Mouse (Mus musculus) CH12F3 (cell line): Measurements from ENCODE around the gene Pagr1b.

ENCODE experiments used
- in situ Hi-C: fragments of 300-500 bp; cut with MboI; formaldehyde crosslinking; loops from 2 replicates; pipeline ENCODE4 v1.14.3; 2020; ENCODE audit warnings: low sequenced_read_pairs

Pagr1b gene

DNA sequence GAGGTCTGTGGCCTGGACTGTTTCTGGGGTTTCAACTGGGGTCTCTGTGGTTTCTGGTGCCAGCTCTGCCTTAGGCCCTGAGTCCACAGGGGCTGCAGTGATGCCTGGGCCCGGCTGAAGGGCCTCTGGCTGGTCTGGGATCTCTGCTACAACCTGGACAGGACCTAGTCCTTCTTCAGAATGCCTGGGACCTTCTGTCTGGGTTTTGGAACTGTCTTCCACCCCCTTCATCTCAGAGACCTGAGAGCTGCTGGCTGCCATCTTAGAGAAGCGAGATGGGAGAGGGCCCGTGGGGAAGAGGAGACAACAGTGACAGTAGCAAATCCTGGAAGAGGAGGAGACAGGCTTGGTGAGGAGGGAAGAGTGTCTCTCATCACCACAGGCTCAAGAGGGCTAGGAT, 3.7 kb upstream of the Pagr1b start:
- in situ Hi-C loops, result no loop called here

DNA sequence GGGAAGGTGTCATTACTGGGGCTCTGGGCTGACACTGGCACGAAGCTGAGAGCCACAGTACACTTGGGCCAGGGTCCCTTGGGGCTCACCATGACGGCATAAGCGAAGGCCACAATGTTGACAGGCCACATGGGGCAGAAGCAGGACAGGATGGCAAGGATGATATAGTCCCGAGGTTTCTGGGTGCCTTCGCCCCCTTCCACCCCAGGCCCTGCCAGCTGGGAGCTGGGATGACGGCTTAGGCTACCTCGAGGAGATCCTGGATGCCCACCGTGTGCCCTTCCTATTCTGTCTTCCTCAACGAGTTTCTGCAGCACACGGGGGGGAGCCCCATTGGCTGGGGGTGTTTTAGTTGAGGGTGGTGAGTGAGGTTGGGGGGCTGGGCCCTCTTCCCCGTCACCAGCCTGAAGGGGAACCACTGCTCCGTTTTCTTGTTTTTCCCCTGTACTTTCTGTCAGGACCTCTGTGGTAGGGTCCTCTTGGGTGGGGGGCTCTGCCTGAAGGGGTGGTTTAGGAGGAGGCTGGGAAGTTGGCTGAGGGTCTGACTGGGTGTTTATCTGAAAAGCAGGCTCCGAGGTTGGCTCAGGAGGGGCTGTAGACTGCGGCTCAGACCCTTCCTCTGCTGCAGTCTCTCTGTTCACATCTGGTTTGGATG, 3.1 kb upstream of the Pagr1b start:
- in situ Hi-C loops, result no loop called here

DNA sequence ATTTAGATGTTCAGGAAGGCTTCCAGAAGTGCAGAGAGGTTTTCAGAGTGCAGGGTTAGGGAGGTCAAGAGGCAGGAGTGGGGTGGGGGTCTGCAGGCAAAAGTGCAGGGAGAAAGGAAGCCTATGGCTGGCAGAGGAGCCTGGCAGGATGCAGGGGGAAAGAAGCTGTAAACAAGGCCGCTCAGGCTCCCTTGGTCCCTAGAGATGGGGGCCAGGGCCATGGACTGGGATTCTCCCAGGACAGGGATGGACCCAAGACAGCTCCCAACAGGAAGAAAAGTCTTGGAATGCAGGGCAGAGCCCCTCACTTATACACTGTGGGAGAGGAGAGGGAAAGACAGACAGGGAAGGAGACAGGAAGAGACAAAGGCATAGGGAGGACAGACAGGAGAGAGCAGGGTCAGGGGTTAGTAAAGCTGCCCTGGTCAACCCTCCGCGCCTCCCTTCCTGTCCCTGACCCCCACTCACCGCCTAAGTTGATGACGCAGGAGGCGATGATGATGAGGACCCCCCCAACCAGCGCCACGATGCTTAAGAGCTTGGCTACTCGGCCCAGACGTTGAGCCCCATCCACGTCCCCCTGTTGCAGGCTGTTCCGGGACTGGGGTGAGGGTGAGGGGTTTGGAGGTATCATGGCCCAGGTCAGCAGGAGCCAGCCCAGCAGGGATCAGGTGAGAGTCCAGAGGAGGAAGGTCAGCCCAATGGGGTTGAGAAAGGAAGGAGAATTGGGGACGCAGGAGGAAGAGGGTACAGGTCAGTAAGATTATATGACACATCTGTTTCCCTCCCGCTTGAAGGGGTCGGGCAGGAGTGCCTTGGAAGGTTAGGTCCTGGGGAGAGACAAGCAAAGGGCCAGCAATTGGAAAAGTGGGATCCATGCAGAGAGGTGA, 2.4 kb upstream of the Pagr1b start:
- in situ Hi-C loops, result no loop called here

DNA sequence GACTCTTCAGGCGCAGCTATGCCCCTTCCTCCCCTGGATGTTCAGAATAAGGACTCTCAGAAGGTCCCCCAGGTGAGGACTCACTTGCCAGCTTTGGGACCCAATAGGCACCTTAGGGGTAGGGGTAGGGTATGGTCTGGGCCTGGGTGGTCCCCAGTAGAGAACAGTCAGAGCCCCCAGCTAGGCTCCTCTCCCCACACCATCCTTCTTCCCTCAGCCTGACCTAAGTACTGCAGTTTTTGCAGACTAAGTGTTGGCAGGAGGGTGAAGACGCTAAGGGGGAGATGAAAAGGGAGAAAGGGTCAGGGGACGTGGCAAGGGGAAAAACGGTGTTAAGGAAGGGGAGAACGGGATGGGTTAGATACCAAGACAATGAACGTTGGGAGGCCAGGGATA, 1.7 kb upstream of the Pagr1b start:
- in situ Hi-C loops, result no loop called here

DNA sequence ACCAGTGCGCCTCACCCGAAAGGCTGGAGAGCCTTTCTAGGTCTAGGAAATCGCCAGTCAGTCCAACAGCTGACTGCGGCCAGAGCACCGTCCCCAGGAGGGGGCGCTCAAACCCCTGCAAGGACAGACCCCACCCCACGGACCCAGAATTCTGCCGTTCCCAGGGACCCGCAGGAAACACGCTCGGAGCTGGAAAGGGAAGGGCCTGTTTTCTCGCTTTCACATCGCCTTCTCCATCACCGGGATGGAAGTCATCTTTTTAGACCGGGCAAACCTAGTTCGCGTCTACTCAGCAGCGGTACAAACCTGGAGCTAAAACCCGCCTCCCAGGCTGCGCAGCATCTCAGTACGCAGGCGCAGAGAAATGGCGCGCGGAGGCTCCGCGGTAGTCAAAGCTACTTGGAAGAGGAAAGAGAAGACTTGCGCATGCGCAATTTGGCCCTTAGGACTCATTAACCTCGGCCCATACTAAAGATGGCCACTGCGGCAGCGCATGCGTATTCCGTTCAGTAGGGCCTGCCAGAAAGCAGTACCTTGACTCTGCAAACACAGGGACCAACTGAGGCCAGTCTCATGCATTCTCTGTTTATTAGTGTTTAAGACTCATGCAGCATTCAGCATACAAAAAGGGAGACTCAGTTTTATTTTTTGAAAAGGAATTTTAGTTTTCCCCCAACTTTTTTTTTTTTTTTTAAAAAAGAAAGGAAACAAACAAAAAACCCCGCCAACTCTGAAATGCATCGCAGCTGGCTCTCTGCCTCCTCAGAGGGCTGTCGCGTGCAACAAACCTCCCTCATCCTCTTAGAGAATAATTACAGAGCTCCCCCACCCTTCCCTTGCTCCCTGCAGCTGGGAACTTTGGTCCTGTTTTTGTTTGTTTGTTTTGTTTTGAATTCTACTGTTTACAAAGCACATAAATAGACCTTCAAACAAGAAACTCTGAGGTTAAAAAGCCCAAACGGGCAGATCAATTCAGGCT, 976 bp upstream of the Pagr1b start, which contains the start of gene Pagr1a:
Gene Pagr1a, minus strand, starts transcription at position 382 of the 979 bp plus-strand sequence.
- in situ Hi-C loops, result no loop called here

DNA sequence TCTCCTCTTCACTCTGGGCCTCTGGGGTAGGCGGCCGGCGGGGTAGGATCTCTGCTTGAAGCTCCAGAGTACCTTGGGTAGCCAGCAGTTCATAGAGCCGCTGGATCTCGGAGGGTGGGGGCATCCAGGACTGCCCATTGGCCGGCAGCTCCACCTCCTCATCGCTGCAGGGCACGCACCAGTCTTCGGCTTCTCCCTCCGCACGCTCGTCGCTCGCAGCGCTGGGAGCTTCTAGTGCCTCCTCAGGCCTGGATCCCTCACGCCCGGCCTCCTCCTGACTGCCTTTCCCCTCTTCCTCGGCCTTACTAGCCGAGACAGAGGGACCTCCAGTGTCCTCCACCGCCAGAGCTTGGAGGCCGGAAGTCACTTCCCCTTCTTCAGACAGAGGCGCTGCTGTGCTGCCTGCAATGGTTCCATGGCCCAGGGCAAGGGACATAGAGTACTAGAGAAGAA, 228 bp upstream of the Pagr1b start:
- in situ Hi-C loops, result no loop called here

DNA sequence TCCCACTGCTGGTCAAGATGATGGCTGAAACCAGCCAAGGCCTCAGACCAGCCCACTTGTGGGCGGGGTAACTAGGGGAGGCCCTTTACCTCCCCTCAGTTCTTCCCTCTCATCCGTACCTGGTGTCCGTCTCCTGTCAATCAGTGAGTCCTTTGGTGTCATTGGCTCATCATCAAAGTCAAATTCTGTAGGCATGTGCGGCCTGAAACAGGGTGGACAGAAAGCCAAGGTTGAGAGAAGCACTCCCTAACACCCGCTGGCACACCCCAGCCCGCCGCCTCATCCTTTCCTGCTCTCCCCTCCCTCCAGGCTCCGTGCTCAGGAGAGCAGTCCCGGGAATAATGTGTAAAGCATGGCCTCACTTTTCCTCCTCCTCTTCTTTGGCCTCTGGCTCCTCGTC, 203 bp downstream of the Pagr1b start:
- in situ Hi-C loops, result no loop called here

DNA sequence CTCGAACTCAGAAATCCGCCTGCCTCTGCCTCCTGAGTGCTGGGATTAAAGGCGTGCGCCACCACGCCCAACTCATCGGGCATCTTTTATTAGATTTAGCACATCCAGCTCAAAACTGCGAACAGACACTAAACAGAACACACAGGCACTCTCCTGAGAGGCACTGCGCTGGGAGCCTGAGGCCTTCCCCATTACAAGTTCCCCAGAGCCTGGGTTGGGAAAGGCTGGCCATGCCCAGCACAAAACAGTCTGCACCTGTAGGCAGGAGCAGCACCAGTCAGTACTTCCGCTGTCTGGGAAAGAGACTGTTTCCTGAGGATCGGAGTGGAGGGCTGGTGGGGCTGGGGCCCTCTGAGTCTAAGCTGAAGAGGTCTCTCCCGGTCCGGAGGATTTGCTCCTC, 1.3 kb downstream of the Pagr1b start:
- in situ Hi-C loops, result no loop called here

DNA sequence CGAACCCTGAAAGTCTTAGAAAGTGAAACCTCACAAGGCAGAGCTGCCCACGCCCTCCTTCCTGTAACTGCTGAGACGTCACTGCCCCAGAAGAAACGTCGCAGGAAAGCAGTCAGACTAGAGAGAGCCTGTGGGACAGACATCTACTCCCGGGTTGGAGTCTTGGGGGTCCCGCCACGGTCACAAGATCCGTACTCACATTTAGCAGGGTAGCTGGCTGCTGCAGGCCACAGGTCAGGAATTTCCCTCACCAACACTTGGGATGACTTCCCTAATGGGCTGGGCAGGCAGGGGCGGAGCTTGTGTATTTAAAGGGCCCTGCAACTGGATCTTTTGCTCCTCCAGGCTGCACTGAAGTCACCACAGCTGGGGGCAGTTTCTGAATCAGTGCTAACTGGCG, 2.0 kb downstream of the Pagr1b start, which contains the start of gene Mvp:
Gene Mvp, minus strand, starts transcription at position 302 of the 400 bp plus-strand sequence.
- in situ Hi-C loops, result no loop called here

DNA sequence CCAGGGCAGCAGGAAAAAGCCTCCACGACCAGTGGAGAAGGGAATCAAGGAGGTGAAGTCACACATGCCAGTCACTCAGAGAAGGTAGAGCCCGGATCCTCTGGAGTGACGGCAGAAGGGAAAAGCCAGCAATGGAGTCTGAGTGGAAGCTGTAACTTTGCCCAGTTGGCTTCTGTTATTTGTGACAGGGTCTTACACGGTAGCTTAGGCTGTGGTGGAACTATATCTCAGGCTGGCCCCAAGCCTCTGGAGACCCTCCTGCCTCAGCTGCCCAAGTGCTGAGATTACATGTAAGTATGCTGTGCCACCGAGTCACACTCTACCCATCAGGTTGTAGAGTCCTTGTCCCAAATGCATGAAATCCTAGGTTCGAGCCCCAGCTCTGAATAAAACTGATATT, 2.9 kb downstream of the Pagr1b start:
- in situ Hi-C loops, result no loop called here

DNA sequence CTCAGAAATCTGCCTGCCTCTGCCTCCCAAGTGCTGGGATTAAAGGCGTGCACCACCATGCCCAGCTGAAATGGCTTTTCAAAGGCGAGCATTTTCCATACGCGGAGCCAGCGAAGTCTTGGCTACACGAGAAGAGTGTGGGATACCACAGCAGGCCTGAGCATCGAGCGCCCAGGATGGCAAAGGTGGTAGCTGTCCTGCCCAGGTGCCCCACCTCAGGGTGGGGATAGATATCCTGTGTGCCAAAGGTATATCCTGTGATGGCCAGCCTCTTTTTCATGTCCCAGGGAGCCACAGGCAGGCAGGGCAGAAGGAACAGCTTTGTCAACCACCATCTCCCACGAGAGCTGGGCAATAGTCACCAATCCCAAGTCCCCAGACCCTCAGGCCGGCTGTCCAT, 3.4 kb downstream of the Pagr1b start:
- in situ Hi-C loops, result no loop called here

DNA sequence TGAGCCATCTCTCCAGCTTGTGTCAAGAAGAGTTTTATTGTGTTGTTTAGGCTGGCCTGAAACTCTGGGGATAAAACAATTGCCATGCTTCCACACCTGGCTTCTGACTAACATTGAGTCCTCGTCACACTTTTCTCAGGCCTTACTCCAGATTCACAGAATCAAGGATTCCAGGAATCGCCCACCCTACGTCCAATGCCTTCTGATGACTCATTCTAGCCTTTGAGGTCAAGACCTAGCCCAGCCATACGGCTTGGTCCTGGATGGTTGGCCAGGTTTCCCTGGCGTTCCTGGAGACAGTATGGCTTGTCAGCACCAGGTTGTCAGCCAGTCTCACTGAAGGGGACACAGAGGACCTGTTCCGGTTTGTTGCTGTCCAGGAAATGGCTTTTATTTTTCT, 3.9 kb downstream of the Pagr1b start:
- in situ Hi-C loops, result no loop called here

DNA sequence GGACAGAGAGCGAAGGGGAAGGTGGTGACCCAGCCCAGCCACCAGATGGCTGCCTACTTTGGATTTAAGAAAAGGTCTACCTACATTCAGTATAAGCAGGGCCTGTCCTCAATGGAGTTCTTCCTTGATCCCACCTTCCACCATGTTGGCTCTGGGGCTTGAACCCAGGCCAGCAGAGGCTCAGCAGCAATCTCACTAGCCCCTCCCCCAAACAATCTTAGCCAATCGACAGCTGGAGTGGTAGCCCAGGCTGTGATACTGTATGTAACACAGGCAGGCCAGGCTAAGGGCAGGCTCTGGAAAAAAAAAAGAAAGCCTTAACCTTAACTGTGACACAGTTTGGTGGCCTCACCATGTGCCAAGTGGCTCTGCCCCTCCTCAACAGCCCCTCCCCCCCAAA, 4.6 kb downstream of the Pagr1b start:
- in situ Hi-C loops, result no loop called here

DNA sequence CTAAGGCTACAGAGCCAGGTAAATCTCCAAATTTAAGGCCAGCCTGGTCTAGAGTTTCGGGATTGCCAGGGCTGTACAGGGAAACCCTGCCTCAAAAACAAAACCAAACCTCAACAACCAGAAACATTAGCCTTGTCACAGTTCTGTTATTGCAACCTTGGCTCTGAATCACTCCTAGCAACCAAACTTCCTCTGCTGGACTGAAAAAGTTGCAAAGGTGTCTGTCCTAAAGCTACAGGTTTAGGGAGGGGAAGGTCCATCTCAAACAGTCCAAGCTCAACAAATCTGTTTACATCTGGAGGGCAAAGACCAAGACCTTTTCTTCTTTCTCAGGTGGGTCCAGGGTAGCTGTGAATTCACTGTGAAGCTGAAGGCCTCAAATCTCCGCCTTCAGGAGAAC, 5.2 kb downstream of the Pagr1b start:
- in situ Hi-C loops, result no loop called here

DNA sequence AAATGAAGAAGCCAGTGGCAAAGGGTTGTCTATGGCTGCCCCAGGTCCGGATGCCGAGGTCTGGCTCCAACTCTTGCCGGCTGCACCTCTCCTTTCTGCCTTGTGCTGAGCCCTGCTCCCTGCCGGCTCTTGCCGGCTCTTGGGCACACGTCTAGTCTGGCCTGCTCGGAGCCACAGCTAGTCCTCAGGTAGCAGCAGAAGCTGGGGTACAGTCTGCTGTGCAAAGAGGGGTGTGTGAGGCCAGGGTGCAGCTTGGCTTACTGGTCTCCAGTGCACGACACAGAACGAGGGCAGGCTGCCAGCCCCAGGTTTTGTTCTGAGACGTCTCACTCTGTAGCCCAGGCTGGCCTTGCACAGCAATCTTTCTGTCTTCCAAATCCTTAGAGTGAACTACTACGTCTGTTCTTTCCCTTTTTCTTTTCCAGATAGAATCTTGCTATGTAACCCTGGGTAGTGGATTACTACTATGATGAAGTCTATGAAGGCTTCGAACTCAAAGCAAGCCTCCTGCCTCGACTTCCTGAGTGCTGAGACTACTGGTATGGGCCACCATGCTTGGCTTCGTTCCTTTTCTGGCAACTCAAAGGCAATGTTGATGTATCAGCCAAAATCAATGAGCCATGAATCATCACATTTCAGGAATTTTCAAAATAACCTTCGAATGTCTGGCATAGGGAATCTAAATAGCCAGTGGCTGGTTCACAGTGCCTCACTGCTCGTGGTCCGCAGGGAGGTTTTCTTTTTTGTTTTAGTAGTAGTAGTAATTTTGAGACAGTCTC, 6.8 kb downstream of the Pagr1b start:
- in situ Hi-C loops, result no loop called here

DNA sequence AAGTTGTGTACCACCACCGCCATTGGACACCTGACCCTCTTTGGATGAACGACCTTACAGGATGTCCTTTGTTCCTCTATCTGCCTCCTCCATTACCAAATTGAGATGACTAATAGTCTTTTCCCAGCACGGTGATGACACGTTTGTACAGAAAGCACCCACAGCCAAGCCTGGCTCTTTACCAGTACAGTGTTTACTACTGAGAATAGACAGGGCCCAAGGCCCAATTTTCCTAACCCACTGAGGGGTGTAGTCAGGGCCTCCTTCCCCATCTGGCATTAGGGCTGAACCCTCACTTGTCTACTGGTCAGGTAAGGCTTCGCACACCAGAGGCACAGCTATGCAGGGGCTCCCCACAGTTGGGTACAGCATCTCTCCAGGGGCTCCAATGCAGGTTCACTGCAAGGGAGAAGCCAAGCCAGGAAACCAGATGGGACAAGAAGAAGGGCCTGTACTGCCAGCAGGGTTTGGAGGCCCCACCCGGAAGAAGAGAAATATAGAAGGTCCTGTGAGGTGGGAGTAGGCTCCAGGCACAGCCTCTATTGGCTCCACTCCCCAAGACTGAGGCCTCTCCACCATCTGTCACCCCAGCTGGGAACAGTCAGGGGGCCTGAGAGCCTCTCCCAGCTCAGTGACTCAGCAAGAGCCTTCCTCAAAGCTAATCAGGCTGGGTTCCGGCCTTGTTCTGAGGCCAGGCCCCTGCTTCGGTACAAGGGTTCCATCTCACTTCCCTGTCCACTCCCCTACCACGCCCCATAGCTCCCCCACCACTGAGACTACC, 7.9 kb downstream of the Pagr1b start:
- in situ Hi-C loops, result no loop called here

DNA sequence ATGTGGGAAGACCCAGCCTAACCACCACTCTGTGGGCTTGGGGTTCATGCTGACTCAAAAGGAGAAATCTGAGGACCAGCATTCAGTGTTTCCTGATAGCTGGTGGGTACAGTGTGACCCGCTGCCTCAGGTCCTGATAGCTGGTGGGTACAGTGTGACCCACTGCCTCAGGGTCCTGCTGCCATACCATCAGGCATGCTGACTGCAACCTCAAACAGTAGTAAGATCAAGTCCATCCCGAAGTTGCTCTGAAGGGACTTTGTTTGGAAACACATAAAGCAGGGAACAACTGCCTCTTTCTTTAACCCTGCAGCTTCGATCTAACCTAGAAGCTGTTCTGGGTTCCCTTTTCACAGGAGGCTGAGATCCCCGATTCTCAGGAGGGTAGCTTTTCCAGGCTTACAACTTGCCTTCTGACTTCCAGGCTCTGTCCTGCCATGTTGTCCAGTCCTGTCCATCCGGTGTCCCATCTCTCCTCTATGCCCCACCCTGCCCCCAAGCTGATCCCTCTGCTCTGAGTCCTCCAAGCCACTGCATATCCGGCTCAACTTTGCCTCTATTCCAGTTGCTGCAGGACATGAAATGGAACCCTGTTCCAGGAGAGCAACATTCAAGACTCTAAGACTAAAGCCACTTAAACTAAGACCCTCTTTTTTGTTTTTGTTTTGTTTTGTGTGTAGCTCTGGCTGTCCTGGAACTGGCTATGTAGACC, 8.8 kb downstream of the Pagr1b start:
- in situ Hi-C loops, result no loop called here

DNA sequence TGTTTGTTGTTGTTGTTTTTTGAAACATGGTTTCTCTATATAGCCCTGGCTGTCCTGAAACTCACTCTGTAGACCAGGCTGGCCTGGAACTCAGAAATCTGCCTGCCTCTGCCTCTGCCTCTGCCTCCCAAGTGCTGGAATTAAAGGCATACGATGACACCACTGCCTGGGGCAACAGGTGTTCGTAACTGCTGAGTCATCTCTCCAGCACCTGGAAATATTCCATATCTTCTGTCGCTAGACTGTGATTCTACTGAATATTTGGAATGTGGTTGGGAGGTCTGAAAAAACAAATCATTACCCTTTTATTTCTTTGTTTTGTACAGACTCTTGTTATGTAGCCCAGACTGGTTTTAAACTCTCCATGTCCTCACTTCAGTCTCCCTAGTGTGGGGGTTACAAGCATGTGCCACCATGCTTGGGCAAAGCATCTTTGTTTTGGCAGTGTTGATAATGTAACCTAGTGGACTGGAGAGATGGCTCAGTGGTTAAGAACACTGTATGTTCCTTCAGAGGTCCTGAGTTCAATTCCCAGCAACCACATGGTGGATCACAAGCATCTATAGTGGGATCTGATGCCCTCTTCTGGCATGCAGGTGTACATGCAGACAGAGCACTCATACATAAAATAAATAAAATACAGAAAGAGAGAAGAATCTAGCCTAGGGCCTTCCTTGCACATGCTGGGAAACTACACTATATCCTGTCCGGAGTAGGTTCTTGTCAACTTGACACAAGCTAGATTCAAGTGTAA, 12.0 kb downstream of the Pagr1b start:
- in situ Hi-C loops, result no loop called here
